Mouse (Mus musculus): ENCODE data around the gene Sf1. TPM values are rescaled to one million over a fixed set of nuclear protein-coding genes. Genes with fewer than 3 reads are reported as not detected.

The Sf1 gene
- polyA plus RNA-seq, 1 experiment from 2014 or later: 186 TPM

DNA sequence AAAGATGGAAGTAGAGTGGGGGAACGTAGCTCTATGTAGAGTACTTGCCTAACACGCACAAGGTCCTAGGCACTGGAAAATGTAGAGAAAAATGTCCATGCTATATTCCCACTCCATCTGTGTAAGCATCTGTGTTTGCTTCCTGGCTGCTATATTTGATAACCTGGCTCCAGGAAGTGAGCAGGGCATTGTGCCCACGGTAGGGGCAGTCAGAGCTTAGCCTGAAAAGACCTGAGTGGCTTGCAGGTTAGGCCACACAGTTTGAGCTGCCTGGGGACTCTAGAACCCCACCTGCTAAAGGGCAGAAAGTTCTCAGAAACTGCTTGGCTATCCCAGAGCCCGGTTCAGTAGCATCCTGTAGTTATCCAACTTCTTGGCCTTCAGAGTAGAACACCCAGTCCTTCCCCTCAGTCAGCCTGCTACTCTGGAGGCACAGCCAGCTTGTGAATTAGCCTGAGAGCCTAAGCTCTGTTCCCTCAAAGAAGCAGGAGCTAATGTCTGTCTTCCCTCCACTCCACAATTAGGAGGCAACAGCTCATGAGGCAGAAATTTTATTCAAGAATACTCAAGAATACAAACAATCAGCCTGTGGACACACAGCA, 18.9 kb downstream of the Sf1 start:
- ATAC-seq: no peak
- no peak for DNase-seq (ENCODE audit: low read depth, low spot score)
- ChIA-PET CTCF (interaction anchor here (2.6 kb wide), 1 partner anchor 8 kb away, joined by 15 read pairs; no protein-coding TSS in a partner anchor), POLR2A (interaction anchor here (0.8 kb wide), 1 partner anchor 16 kb away, joined by 3 read pairs; no protein-coding TSS in a partner anchor)
- no peak for TF ChIP-seq CTCF (IDR thresholded peaks at IDR 0.05)
- in situ Hi-C loops (cut with MboI; ENCODE audit: low pct_unique_long_range_greater_than_20kb): no loop called here
- H3K27me3 ChIP-seq: no peaks in the 10 kb centered on the region

GRCm38 (mm10) chr19:6383470-6383869, 20.0 kb downstream of the Sf1 start:
- CTCF ChIA-PET: interaction anchor here (1.2 to 2.6 kb wide), 2 partner anchors 10 to 18 kb away, joined by 6 to 15 read pairs; no protein-coding TSS in a partner anchor
- in situ Hi-C loops (cut with MboI; ENCODE audit: low pct_unique_long_range_greater_than_20kb): no loop called here
- POLR2A ChIA-PET: interaction anchor here (0.8 kb wide), 1 partner anchor 15 kb away, joined by 3 read pairs; no protein-coding TSS in a partner anchor
- TF ChIP-seq CTCF (IDR thresholded peaks at IDR 0.05): no peak
- H3K27me3 ChIP-seq: no peaks in the 10 kb centered on the region
- ATAC-seq: no peak
- DNase-seq (ENCODE audit: low read depth, low spot score): no peak

DNA sequence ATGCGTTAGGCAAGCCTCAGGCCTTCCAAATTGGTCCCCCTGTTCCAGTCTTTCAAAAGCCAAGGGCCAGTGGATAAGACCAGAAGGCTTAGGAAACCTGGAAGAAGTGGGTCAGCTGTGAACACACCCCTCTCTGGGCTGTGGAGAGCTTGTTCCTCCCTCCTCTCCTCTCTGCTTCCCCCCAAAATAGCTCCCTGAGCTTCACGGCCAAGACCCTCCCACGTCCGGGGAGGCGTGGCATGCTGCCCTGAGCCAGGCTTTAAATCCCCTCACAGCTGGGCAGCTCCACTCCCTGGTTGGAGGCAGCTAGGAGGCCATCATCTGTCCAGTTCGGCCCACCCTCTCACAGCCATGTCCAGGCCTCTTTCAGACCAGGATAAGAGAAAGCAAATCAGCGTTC, 20.6 kb downstream of the Sf1 start, which contains the start of gene Pygm:
TSS of gene Pygm (plus strand) at position 272 of the 400 bp plus-strand sequence.
- in situ Hi-C loops (cut with MboI; ENCODE audit: low pct_unique_long_range_greater_than_20kb): no loop called here
- POLR2A ChIA-PET: interaction anchor here (1.1 to 1.2 kb wide), 2 partner anchors 11 to 17 kb away, joined by 3 to 4 read pairs; no protein-coding TSS in a partner anchor
- no peak for ATAC-seq
- no peaks in the 10 kb centered on the region for H3K27me3 ChIP-seq
- no peak for DNase-seq (ENCODE audit: low read depth, low spot score)
- no peak for TF ChIP-seq CTCF (IDR thresholded peaks at IDR 0.05)
- CTCF ChIA-PET: interaction anchor here (1.2 to 2.6 kb wide), 2 partner anchors 10 to 17 kb away, joined by 6 to 15 read pairs; no protein-coding TSS in a partner anchor

- H3K27me3 ChIP-seq: no peaks in the 10 kb centered on the region
- DNase-seq (ENCODE audit: low read depth, low spot score) (no peak), ATAC-seq (no peak)
- in situ Hi-C loops (cut with MboI; ENCODE audit: low pct_unique_long_range_greater_than_20kb): no loop called here
- ChIA-PET CTCF (no interaction called here), POLR2A (interaction anchor here (1.1 to 1.2 kb wide), 2 partner anchors 11 to 16 kb away, joined by 3 to 4 read pairs; no protein-coding TSS in a partner anchor)
- TF ChIP-seq CTCF (IDR thresholded peaks at IDR 0.05): no peak
Measured at GRCm38 (mm10) chr19:6384954-6385353, 21.5 kb downstream of the Sf1 start.

- ATAC-seq (no peak), DNase-seq (ENCODE audit: low read depth, low spot score) (no peak)
- no peak for TF ChIP-seq CTCF (IDR thresholded peaks at IDR 0.05)
- in situ Hi-C loops (cut with MboI; ENCODE audit: low pct_unique_long_range_greater_than_20kb): no loop called here
- ChIA-PET CTCF (no interaction called here), POLR2A (no interaction called here)
- H3K27me3 ChIP-seq: no peaks in the 10 kb centered on the region
Measured at GRCm38 (mm10) chr19:6385419-6385818, 21.9 kb downstream of the Sf1 start.

- in situ Hi-C loops (cut with MboI; ENCODE audit: low pct_unique_long_range_greater_than_20kb): no loop called here
- no peaks in the 10 kb centered on the region for H3K27me3 ChIP-seq
- ChIA-PET CTCF (no interaction called here), POLR2A (no interaction called here)
- DNase-seq (ENCODE audit: low read depth, low spot score): no peak
- no peak for ATAC-seq
- no peak for TF ChIP-seq CTCF (IDR thresholded peaks at IDR 0.05)
Measured at GRCm38 (mm10) chr19:6385821-6386220, 22.3 kb downstream of the Sf1 start.

- CTCF ChIA-PET: no interaction called here
- in situ Hi-C loops (cut with MboI; ENCODE audit: low pct_unique_long_range_greater_than_20kb): no loop called here
- POLR2A ChIA-PET: no interaction called here
- TF ChIP-seq CTCF (IDR thresholded peaks at IDR 0.05): no peak
- no peak for DNase-seq (ENCODE audit: low read depth, low spot score)
- H3K27me3 ChIP-seq: no peaks in the 10 kb centered on the region
- no peak for ATAC-seq
Measured at GRCm38 (mm10) chr19:6386234-6386633, 22.7 kb downstream of the Sf1 start.

DNA sequence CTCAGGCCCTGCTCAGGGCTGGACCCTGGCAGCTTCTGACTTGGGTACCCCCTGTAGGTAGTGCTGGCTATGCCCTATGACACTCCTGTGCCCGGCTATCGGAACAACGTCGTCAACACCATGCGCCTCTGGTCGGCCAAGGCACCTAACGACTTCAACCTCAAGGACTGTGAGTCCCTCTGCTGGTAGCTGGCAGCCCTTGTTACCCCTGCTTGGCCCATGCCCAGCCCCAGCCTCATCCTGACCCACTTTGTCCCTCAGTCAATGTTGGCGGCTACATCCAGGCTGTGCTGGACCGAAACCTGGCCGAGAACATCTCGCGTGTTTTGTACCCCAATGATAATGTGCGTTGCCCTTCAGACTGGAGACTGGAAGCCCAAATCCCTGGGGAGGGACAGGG, 24.5 kb downstream of the Sf1 start:
- ChIA-PET POLR2A (no interaction called here), CTCF (no interaction called here)
- ATAC-seq: no peak
- TF ChIP-seq CTCF (IDR thresholded peaks at IDR 0.05): no peak
- in situ Hi-C loops (cut with MboI; ENCODE audit: low pct_unique_long_range_greater_than_20kb): no loop called here
- no peaks in the 10 kb centered on the region for H3K27me3 ChIP-seq
- DNase-seq (ENCODE audit: low read depth, low spot score): no peak

GRCm38 (mm10) chr19:6389803-6390202, 26.3 kb downstream of the Sf1 start:
- no peak for DNase-seq (ENCODE audit: low read depth, low spot score)
- CTCF ChIA-PET: no interaction called here
- ATAC-seq: no peak
- no peak for TF ChIP-seq CTCF (IDR thresholded peaks at IDR 0.05)
- in situ Hi-C loops (cut with MboI; ENCODE audit: low pct_unique_long_range_greater_than_20kb): no loop called here
- POLR2A ChIA-PET: interaction anchor here (0.6 kb wide), 1 partner anchor 9 kb away, joined by 3 read pairs; no protein-coding TSS in a partner anchor
- H3K27me3 ChIP-seq: no peaks in the 10 kb centered on the region

DNA sequence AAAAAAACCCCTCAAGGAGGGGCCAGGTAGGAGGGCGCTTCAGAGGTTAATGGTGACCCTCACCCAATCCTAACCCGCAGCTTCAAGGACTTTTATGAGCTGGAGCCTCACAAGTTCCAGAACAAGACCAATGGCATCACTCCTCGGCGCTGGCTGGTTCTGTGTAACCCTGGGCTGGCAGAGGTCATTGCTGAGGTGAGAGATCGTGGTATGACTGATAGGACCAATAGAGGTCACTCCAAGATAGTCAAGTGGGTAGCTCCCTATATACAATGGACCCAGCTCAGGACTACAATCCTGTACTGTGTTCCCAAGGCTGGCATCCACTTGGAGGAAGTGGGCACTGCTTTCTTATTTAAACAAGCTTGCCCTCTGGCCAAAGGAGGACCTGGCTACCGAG, 26.8 kb downstream of the Sf1 start:
- H3K27me3 ChIP-seq: no peaks in the 10 kb centered on the region
- ATAC-seq (no peak), DNase-seq (ENCODE audit: low read depth, low spot score) (no peak)
- TF ChIP-seq CTCF (IDR thresholded peaks at IDR 0.05): no peak
- ChIA-PET POLR2A (interaction anchor here (0.8 kb wide), 1 partner anchor 11 kb away, joined by 3 read pairs; no protein-coding TSS in a partner anchor), CTCF (no interaction called here)
- in situ Hi-C loops (cut with MboI; ENCODE audit: low pct_unique_long_range_greater_than_20kb): no loop called here

GRCm38 (mm10) chr19:6392743-6393393, 29.4 kb downstream of the Sf1 start:
- ChIA-PET CTCF (no interaction called here), POLR2A (no interaction called here)
- TF ChIP-seq CTCF (IDR thresholded peaks at IDR 0.05): no peak
- in situ Hi-C loops (cut with MboI; ENCODE audit: low pct_unique_long_range_greater_than_20kb): no loop called here
- H3K27me3 ChIP-seq: no peaks in the 10 kb centered on the region
- DNase-seq (ENCODE audit: low read depth, low spot score) (no peak), ATAC-seq (no peak)
